Mouse (Mus musculus) fibroblast of lung, adult 2 months (primary cell): Measurements from ENCODE around the gene Rfk.

Experiments
- DNase-seq: peaks from one replicate; pipeline ENCODE4 v3.0.0-alpha.2; 2011; ENCODE audit warnings: low read depth

The Rfk gene

DNA sequence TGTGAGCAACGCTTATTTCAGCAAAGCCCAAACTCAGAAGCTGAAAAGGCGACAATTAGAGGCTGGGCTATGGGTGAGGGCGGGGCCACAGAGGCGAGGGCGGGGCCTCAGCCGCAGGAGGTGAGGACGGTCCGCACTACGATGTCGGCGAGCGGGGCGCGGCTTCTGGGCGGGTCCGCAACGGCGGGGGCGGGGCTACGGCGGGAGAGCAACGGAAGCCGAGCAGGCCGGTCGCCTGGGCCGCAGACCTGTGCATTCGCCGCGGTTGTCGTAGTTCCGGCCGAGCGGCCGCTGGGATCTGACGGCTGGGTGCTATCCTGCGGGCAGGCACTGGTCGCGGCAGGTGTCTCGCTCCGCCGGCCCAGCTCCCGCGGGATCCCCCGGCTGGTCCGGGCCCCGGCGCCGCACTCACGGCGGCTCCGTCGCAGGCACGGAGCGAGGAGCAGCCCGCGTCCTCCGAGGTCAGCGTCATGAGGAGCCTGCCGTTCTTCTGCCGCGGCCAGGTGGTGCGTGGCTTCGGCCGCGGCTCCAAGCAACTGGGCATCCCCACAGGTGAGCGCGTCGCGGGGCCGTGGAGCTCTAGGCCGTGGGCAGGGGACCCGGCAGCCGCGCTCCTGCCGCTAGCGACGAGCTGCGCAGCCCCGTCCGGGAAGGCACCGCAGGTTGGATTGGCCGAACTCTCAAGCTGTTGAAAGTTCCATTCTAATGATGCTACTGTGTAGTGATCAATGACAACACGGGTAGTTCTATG is at the start of gene Rfk:
Rfk (plus strand) TSS at position 203 of the 751 bp plus-strand sequence.
- peak; percentile 67 for DNase-seq

DNA sequence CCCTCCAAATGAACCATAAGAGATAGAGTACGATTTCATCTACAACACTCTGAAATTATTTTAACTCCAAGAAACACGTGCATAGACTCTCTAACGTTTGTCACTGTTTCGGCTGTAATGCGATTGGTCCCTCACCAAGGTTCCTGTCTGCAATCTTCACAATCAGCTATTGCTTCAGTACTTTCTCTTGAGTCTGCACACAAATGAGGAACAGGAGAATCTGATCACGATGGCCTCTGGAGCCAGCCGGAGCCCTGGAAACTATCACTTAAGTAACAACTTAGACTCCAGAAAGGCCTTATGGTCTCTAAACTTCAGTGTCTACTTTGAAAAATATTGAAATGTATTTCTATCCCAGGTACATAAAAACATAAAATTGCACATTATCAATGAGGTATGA is 49.0 kb upstream of the Rfk start:
- DNase-seq: no peak

DNA sequence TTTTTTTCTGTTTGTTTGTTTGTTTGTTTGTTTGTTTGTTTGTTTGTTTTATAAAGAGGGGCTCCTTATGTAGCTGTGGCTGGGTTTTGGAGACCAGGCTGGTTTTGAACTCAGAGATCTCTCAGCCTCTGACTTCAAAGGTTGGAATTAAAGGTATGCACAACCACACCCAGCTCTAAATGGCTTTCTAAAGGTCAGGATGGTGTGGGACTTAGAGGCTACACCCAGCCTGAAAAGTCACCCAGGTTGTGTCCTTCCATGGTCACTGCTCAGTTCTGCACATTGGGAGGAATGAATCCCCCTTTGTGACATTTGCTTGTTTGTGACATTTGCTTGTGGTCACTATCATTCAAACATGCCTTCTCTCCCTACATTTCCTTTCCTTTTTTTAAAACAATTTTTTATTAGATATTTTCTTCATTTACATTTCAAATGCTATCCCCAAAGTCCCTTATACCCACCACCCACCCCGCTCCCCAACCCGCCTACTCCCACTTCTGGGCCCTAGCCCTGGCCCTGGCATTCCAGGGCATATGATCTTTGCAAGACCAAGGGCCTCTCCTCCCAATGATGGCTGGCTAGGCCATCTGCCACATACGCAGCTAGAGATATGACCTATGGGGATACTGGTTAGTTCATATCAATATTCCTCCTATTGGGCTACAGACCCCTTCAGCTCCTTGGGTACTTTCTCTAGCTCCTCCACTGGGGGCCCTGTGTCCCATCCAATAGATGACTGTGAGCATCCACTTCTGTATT is 46.9 kb upstream of the Rfk start:
- no peak for DNase-seq

DNA sequence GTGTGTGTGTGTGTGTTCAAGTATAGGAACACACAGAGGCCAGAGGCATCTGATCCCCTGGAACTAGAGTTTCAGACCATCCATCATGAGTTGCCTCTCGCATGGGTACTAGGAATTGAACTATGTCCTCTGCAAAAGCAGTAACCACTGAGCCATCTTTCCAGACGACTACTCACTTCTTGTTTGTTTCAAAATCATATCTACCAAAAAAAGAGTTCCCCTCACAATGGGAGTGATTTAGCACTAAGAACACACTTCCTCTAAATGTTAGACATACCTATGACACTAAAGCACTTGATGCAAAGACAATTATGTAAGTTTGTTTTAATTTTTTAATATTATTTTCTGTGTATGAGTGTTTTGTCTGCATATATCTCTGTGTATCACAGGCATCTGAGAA is 46.0 kb upstream of the Rfk start:
- DNase-seq: no peak

DNA sequence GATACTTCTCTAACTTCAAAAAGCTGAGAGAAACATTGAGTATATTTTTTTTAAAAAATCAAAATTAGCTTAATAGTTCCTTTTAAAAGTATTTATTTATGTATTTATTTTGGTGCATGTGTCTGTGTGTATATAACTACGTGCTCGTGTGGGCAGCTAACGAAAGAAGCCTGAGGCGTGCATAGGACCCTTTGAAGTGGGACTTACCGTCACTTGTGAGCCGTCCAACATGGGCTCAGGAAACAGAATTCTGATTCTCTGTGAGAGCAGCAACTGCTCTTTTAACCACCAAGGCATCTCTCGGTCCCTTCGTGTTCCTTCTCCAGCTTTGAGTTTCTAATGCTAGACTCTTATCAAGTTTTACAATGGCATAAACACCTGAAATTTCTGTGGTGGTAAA is 40.1 kb upstream of the Rfk start:
- no peak for DNase-seq

DNA sequence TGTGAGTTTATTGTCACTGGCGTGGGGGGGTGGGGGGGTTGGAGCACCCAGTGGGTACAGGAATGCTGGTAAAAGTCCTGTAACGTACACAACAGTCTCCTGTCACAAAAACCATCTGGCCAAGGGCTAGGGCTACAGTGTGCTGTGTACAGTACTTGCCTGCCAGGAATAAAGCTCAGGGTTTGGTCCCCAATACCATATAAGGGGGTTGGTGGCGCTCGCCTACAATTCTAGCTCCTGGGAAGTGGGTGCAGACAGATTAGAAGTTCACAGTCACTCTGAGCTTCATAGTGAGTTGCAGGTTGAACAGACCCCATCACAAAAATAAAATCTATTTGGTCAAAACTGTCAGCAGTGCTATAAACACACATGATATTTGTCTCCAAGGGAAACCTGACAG is 39.5 kb upstream of the Rfk start:
- no peak for DNase-seq

DNA sequence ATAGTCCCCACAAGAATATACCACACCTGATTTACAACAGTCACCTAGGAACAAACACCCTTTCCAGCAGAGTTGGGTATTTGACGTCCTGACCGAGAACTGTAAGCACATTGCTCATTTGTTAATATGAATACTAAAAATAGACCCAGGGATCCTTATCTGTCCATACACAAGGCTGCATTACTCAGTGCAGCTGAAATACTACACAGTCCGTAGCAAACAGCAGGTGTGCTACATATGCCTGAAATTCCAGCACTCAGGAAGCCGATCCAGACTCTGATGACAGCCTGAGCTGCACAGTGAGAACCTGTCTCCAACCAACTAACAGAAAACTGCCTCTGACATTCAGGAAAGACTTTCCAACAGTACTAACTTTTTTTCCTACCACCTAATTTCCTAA is 39.0 kb upstream of the Rfk start:
- DNase-seq: no peak

DNA sequence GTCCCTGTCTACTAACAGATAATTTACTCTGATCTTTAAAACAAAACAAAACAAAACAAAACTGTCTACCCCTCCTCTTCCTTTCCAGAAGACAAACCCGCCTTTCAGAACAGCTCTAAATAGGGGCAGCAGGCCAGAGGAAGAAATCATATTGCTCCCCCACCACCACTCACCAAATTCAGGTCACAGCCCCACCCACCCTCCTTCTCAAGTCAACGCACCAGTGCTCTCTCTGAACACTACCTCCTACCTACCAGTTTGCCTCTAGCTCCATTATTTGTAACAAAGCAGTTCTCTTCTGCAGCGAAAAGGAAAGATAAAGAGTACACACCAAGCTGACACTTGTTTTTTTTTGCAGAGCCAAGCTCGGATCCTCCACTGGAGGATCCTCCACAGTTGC is 38.5 kb upstream of the Rfk start:
- DNase-seq: no peak

DNA sequence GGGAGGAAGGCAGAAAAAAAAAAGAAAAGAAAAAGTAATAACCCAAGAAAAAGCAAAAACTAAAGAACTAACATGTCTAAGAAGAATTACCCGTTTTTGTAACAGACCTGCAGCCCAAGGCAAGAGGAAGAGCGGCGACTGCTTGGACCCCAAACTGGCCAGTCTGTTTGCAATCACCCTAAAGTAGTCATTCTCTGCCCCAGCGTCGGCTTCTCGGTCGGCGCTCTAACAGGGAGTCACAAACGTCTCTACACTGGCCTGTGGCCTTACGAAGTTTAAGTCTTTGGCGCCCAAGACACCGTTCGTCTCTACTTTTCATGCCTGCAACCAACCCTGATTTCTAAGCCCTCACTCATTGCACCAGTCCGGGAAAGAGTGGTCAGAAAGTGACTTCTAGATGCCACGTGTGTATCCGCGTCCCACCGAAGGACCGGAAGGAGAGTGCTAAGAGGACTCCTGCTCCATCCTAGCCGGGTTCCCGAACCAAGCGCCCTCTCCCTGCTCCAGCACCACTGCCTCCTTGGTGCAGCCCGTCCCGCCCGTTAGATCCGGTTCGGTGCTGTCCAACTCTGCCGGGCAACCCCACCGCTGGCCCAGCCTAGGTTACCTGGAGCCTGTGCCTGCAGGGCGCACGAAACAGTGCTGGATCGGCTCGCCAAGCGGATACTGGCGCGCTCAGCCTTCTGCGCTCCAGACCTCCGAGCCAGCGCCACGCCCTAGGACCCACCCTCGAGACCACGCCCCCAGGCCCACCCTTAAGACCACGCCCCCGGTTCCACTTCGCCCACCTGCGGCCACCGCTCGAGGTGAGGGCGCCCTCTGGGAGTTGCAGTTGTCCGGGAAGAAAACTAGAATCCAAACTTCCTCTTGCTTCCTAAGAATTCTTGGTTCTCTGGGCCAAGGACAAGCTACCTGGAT is 37.6 kb upstream of the Rfk start:
- no peak for DNase-seq

DNA sequence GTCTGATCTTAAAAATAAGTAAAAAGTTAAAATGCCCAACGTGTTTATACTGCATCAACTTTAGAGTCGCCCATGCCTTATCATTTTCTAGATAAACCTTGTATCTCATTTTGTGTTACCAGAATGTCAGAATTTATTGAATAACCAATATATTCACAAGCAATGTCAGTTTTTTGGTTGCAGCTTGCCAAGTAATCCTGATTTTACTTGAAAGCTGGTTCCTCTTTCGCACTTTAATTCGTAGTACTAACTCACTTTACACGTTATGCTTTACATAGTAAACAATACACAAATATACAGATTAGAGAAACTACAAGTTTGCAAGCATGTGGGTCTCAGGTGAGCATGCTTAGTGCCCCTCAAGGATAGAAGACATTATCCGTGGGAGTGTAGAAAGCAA is 36.9 kb upstream of the Rfk start:
- no peak for DNase-seq

DNA sequence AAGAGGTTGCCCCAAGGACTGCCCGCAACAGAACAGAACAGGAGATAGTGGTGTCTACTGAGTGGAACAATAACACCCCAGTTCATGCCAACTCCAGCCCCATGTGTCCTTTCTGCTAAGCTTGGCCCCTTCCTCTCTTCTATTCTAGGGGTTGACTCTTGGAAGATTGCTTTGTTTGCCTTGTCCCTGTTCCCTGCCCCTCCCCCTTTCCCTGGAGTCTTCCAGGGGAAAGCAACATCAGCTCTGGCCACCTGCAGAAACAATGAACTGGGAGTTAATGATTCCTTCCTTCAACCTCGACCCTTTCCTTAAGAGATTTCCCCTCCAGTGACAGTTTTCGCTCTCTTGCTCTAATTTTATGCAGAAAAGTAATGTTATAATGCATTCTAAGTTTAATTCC is 36.5 kb upstream of the Rfk start:
- no peak for DNase-seq

DNA sequence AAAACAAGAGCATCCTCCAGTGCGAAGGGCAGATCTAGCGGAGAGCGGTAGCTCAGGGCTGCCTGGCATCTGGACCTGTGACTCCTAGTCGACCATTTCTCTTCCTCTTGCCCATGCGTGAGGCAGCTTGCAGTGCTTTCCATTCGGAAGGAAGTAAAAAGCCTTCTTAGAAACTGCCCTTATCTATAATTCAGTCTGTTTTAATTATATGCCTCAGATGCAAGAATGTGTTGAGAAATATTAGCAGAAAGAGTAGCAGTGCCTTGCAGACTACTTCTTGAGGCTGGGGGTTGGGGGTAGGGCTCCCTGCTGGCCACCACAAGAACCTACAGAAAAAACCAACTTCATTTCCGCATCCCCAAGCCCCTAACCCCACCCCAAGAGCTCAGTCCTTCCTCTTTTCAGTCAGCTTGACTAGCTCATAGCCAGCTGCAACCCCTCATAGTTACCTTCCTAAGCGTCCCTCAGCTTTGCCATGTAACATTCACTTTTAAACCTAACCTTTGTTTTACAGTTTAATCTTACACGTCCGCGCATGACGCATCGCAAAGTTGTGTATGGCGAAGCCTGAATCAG is 34.4 kb upstream of the Rfk start:
- DNase-seq: no peak

DNA sequence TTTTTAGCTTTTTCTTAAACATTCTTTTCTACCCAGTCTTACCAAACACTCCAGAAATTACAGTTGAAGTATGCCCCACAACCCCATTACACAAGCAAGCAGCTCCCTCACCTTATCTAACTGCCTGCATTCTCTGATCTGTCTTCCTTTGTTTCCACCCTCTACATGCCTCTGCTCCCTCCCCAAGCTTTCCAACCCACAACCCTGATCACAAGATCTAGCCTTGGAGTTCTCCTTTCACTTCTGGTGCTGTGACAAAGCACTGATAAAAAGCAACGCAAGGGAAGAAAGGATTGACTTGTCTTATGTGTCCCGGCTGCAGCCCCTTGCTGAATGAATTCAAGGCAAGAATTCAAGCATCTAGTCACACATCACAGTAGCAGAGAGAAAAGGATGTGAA is 32.7 kb upstream of the Rfk start:
- no peak for DNase-seq

DNA sequence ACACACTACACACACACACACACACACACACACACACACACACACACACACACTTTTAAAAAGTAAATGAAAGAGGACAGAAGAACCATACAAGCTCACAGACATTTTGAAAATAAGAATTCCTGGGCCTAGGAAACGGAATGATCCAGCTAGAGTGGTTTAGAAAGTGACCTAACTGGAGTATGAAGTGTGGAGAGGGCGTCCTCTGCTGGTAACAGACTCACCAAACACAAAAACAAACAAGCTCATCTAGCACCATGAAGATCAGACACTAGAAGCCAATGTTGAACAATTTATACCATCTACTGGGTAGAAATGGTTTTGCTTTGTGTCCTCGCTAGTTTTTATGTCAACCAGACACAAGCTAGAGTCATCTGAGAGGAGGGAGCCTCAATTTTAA is 29.1 kb upstream of the Rfk start:
- peak; percentile 38 for DNase-seq

DNA sequence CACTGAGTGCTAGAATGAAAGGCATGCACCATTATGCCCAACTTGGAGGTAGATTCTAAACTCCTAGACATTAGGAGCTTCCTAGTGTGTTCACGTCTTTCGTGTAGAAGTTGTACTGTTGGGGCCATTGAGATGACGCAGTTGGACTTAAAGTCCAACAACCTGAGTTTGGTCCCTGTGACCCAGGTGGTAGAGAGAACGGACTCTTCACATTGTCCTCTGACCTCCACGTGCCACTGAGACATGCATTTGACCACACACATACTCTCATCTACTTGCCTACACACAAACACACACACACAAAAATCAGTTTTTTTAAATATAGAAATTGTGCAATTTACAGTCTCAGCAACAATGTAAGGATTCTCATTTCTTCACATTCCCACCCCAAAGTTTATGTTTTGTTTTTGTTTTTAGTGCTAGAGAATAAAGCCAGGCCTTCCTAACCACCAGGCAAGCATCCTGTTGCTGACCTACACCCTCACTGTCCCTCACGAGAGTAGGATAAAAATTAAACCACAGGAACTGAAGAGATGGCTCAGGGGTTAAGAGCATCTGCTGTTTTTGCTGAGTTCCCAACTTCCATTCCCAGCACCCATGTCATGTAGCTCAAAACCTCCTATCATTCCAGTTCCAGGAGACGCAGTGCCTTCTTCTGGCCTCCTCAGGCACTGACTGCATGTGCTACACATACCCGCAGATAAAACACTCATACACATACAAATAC is 27.3 kb upstream of the Rfk start:
- no peak for DNase-seq

DNA sequence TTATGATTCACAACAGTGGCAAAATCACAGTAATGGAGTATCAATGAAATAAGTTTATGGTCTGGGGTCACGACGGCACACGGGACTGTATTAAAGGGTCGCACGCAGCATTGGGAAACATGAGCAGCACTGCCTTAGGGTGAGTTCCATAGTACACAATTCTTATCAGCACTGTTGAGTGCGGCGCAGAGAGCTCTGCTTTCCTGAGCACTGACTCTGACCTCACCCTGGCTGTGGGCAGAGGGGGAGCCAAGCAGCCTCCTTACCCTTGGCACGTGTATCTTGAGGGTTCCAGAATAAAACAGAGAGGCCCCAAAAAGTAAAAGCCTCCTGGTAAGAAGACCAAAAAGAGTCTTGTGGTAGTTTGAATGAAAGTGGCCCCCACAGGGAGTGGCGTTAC is 25.3 kb upstream of the Rfk start:
- DNase-seq: no peak

DNA sequence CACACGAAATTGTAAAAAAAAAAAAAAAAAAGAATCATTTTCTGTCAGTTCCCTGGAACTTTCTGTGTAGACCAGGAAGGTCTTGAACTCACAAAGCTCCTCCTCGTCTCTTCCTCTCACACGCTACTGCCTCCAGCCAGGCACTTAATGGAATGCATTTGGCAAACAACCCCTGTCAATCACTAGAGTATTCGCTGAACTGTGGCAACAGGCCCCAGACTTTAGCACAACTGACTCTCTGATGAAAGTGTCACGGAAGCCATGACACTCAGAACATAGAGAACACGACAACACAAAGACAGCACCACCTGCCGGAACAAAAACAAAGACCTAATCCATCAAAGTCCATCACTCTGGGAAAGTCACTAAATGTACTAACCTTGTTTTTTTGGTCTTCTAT is 24.3 kb upstream of the Rfk start:
- no peak for DNase-seq

DNA sequence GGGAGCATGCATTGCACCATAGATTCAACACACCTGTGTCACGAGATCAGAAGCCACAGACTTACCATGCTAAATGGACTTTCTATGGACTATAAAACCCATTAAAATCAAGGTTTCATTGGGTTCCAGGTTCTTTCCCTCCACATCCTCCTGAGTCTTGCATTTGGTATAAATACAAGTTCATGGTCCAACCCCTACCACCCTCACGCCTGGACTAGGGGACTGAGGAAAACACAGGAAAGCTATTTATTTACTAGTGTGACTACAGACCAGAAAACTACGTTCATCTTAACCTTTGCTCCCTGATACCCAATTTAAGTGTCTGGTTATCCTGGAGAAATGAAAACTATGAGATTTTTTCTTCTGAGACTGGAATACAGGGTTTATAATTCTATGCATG is 21.1 kb upstream of the Rfk start, which contains the start of gene Gcnt1:
Gcnt1 (minus strand) TSS at position 144 of the 400 bp plus-strand sequence.
- no peak for DNase-seq

DNA sequence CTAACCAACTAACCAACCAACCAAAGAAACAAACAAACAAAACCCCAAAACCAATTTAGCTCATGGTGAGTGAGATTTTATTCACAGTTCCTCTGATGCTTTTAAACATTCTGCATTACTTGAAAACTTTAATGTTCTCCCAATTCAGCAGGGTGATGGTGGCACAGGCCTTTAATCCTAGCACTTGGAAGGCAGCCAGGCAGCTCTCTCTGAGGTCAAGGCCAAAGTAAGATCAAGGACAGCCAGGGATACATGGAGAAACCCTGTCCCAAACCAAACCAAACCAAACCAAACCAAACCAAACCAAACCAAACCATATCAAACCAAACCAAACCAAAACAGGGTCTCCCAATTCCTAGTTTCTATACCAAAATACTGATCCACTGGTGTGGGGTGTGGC is 15.0 kb upstream of the Rfk start:
- no peak for DNase-seq

DNA sequence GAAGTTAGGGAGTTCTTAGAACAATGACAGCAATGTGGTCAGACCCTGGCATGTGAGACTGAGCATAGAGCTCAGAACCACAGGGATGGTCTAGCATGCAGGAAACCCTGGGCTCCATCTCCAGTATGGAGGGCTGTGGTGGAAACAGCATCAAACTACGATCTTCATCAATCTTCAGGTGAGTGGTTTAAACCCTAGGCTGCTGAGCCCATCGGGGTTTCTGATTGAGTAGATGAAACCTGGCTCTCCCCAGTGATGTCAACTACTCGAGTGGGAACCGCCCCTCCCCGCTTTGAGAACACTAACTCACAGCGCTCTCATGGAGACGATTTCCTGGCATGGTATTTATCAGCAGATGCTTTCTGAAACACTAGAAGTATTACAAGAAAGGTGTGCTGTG is 13.3 kb upstream of the Rfk start:
- no peak for DNase-seq

DNA sequence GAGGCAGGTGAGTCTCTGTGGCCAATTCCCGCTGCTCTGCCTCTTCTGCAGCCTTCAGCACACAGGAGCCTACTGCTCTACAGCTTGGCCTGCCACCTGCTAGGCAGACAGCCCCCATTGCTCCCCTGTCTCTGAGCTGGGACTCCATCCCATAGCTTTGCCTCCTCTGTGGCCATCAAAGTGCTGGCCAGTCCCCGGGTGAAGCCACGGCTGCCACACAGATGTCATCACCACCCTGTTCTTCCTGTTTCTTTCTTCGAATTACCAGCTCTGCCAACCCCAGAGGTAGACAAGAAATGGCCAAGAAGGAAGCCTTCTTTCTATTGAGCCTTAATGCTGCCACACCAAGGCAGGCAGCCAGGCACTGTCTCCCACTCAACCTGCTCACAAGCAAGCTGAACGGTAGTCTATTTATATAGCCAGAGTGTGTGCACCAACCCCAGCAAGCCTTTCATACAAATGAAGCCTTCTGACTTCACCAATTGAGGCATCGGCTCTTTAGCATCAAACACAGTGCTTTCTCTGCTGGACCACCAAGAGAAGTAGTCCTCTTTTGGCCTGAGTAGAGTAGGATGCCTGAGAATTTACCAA is 10.9 kb upstream of the Rfk start:
- no peak for DNase-seq
